In genomic region chr15:96419920-96420319, GRCm38 (mm10) we compare ENCODE assay signal across 22 mouse cellular contexts. TPM values are rescaled to one million over a fixed set of nuclear protein-coding genes. Genes with fewer than 3 reads are reported as not detected.
A peak's percentile ranks its signal among the peaks of the same experiment; 100 is the strongest.
DNase-seq lines count a peak whose midpoint lies in the region; ATAC-seq and TF ChIP-seq lines count a peak whose summit lies in the region.
"Had no signal": no experiment of that assay in that cellular context is flagged by ENCODE, and none has a peak within 500 bp of the region (broad histone marks: within the 10 kb centered on the region; RNA-seq: fewer than 3 reads in every experiment).

No protein-coding gene starts in this region.

- no peak overlapping the region for H3K9ac ChIP-seq in midbrain, embryonic 11.5 days (ENCODE audit: low read length)
- no peak overlapping the region for H3K9ac ChIP-seq in midbrain, embryonic 16.5 days (ENCODE audit: low read depth, low read length)
- H3K9ac ChIP-seq in limb, embryonic 11.5 days (ENCODE audit: low read length): no peak overlapping the region

- H3K27me3 ChIP-seq in heart, embryonic 10.5 days (ENCODE audit: insufficient read depth, poor library complexity, severe bottlenecking): no peaks in the 10 kb centered on the region
- H3K27me3 ChIP-seq in midbrain, embryonic 11.5 days (ENCODE audit: control insufficient read depth, insufficient read depth, low read length): no peaks in the 10 kb centered on the region
- no peaks in the 10 kb centered on the region for H3K27me3 ChIP-seq in midbrain, embryonic 16.5 days (ENCODE audit: control insufficient read depth, insufficient read depth, low read depth, low read length)
- no peaks in the 10 kb centered on the region for H3K27me3 ChIP-seq in limb, embryonic 10.5 days (ENCODE audit: low read depth, poor library complexity, severe bottlenecking)
- no peaks in the 10 kb centered on the region for H3K27me3 ChIP-seq in limb, embryonic 11.5 days (ENCODE audit: control insufficient read depth, insufficient read depth, low read length)
- H3K27me3 ChIP-seq in kidney, adult 2 months (replicated peaks; ENCODE audit: control insufficient read depth, insufficient read depth, low read length): no peaks in the 10 kb centered on the region
- H3K27me3 ChIP-seq: CH12.LX, Patski had no signal

- TF ChIP-seq POLR2A in kidney, adult 2 months (IDR thresholded peaks at IDR 0.05; ENCODE audit: low read depth, low read length): no peak

- H3K27ac ChIP-seq in heart, embryonic 10.5 days: no peak overlapping the region
- no peak overlapping the region for H3K27ac ChIP-seq in midbrain, embryonic 11.5 days (ENCODE audit: low read depth, low read length)
- H3K27ac ChIP-seq in midbrain, embryonic 16.5 days (ENCODE audit: low read length): no peak overlapping the region
- H3K27ac ChIP-seq in limb, embryonic 10.5 days: no peak overlapping the region
- no peak overlapping the region for H3K27ac ChIP-seq in limb, embryonic 11.5 days (replicated peaks; ENCODE audit: low read depth, low read length)
- H3K27ac ChIP-seq in kidney, adult 2 months (ENCODE audit: insufficient read depth, low read depth, low read length): no peak overlapping the region

- DNase-seq in heart, adult 11 months: peak; percentile 81
- DNase-seq in heart, embryonic 10.5 days (ENCODE audit: low spot score): no peak
- peak; percentile 60 for DNase-seq in midbrain, embryonic 11.5 days (ENCODE audit: low spot score, missing footprints)
- peak; percentile 28 for DNase-seq in limb, embryonic 10.5 days (ENCODE audit: low spot score)
- DNase-seq in limb, embryonic 11.5 days (ENCODE audit: low spot score): peak; percentile 14
- DNase-seq in kidney, adult 18-20 months: no peak
- no peak for DNase-seq in kidney, adult 2 months
- DNase-seq: adrenal gland, adult 2 months; adrenal gland, adult 8-10 months; adrenal gland, postnatal 10 days; adrenal gland, postnatal 14 days; adrenal gland, postnatal 25 days; adrenal gland, postnatal 36 days; B cell, adult 2 months; cerebellum, adult 11 months; cerebellum, adult 11-12 months had no signal

- WGBS in heart, embryonic 10.5 days: 92% methylated on average over 8 of the region's 8 CpGs
- WGBS in midbrain, embryonic 11.5 days: 95% methylated on average over 8 of the region's 8 CpGs
- WGBS in midbrain, embryonic 16.5 days: 97% methylated on average over 8 of the region's 8 CpGs
- WGBS in limb, embryonic 10.5 days: 94% methylated on average over 8 of the region's 8 CpGs
- 97% methylated on average over 8 of the region's 8 CpGs for WGBS in limb, embryonic 11.5 days
- WGBS in kidney, adult 2 months: 92% methylated on average over 8 of the region's 8 CpGs

- H3K4me2 ChIP-seq in midbrain, embryonic 11.5 days: no peak overlapping the region
- H3K4me2 ChIP-seq in midbrain, embryonic 16.5 days (ENCODE audit: low read length): no peak overlapping the region
- no peak overlapping the region for H3K4me2 ChIP-seq in limb, embryonic 11.5 days (ENCODE audit: low read depth, severe bottlenecking)

- H3K36me3 ChIP-seq in heart, embryonic 10.5 days: peaks cover 93% of the 10 kb centered on the region
- peaks cover 17% of the 10 kb centered on the region for H3K36me3 ChIP-seq in midbrain, embryonic 11.5 days (ENCODE audit: control insufficient read depth, insufficient read depth, low read length)
- H3K36me3 ChIP-seq in midbrain, embryonic 16.5 days (ENCODE audit: control insufficient read depth, insufficient read depth, low read length): peaks cover 30% of the 10 kb centered on the region
- H3K36me3 ChIP-seq in limb, embryonic 10.5 days: peaks cover 99% of the 10 kb centered on the region
- H3K36me3 ChIP-seq in limb, embryonic 11.5 days (ENCODE audit: control insufficient read depth, insufficient read depth, low read length): peaks cover 18% of the 10 kb centered on the region; the same call in 1 of the 2 replicates
- H3K36me3 ChIP-seq in kidney, adult 2 months (ENCODE audit: control insufficient read depth, insufficient read depth, low read length): peaks cover 18% of the 10 kb centered on the region

- H3K9me3 ChIP-seq in heart, embryonic 10.5 days: no peaks in the 10 kb centered on the region
- H3K9me3 ChIP-seq in midbrain, embryonic 11.5 days (ENCODE audit: control insufficient read depth, low read length): no peaks in the 10 kb centered on the region
- H3K9me3 ChIP-seq in midbrain, embryonic 16.5 days (replicated peaks; ENCODE audit: control insufficient read depth, low read length, poor library complexity, severe bottlenecking): no peaks in the 10 kb centered on the region
- no peaks in the 10 kb centered on the region for H3K9me3 ChIP-seq in limb, embryonic 10.5 days (replicated peaks)
- no peaks in the 10 kb centered on the region for H3K9me3 ChIP-seq in limb, embryonic 11.5 days (ENCODE audit: control insufficient read depth, low read length)
- H3K9me3 ChIP-seq: G1E had no signal

- TF ChIP-seq CTCF in kidney, adult 2 months (conservative IDR thresholded peaks at IDR 0.05; ENCODE audit: insufficient read depth, insufficient read length, low read depth, low read length): no peak

- no peaks in the 10 kb centered on the region for H3K4me1 ChIP-seq in heart, embryonic 10.5 days
- no peaks in the 10 kb centered on the region for H3K4me1 ChIP-seq in midbrain, embryonic 11.5 days (ENCODE audit: control insufficient read depth, insufficient read depth, low read length)
- H3K4me1 ChIP-seq in midbrain, embryonic 16.5 days (ENCODE audit: control insufficient read depth, insufficient read depth, low read length): no peaks in the 10 kb centered on the region
- no peaks in the 10 kb centered on the region for H3K4me1 ChIP-seq in limb, embryonic 10.5 days
- H3K4me1 ChIP-seq in limb, embryonic 11.5 days (ENCODE audit: control insufficient read depth, insufficient read depth, low read length): no peaks in the 10 kb centered on the region
- H3K4me1 ChIP-seq in kidney, adult 2 months (ENCODE audit: control insufficient read depth, insufficient read depth, low read length): no peaks in the 10 kb centered on the region

- no peak for ATAC-seq in midbrain, embryonic 11.5 days (ENCODE audit: low FRiP score)
- ATAC-seq in midbrain, embryonic 16.5 days: no peak
- ATAC-seq in limb, embryonic 11.5 days (ENCODE audit: insufficient number of reproducible peaks, low FRiP score, low TSS enrichment, low read depth): no peak
- ATAC-seq: activated CD4-positive, CD25-positive, alpha-beta regulatory T cell, adult 4 months; CD4-positive, CD25-positive, alpha-beta regulatory T cell, adult 4 months; Patski had no signal

- no peak overlapping the region for H3K4me3 ChIP-seq in heart, embryonic 10.5 days
- no peak overlapping the region for H3K4me3 ChIP-seq in midbrain, embryonic 11.5 days (ENCODE audit: low read depth, low read length)
- no peak overlapping the region for H3K4me3 ChIP-seq in midbrain, embryonic 16.5 days (ENCODE audit: low read depth, low read length)
- H3K4me3 ChIP-seq in limb, embryonic 10.5 days: no peak overlapping the region
- H3K4me3 ChIP-seq in limb, embryonic 11.5 days (ENCODE audit: low read depth, low read length): no peak overlapping the region
- H3K4me3 ChIP-seq in kidney, adult 2 months (ENCODE audit: insufficient read depth, low read depth, low read length): no peak overlapping the region

RNA-seq across cellular contexts. Expression of gene Scaf11, which starts 40.7 kb away (rescaled TPM):
- polyA plus RNA-seq in heart, embryonic 10.5 days (2016; fragmentation: Nextera tagmentation; extraction: Ambion mirVana): 77.2 and 93.0 TPM in 2 replicates
- polyA plus RNA-seq in midbrain, embryonic 11.5 days (2014; fragmentation: Nextera tagmentation; extraction: Ambion mirVana): 101 and 105 TPM in 2 replicates
- 39.1 and 44.9 TPM in 2 replicates for polyA plus RNA-seq in midbrain, embryonic 16.5 days (2015; fragmentation: Nextera tagmentation; extraction: Ambion mirVana)
- 119 and 125 TPM in 2 replicates for polyA plus RNA-seq in limb, embryonic 10.5 days (2016; fragmentation: Nextera tagmentation; extraction: Ambion mirVana)
- 138 and 149 TPM in 2 replicates for polyA plus RNA-seq in limb, embryonic 11.5 days (2014; fragmentation: Nextera tagmentation; extraction: Ambion mirVana)
- 20.5 and 22.0 TPM in 2 replicates for polyA plus RNA-seq in kidney, adult 2 months (2012; rRNA removed)

Comparison
In these comparisons a context has a peak if more than half of its experiments do, and no peak if none do; other contexts are left out.
1. DNase-seq: peak in heart, adult 11 months (single experiment), midbrain, embryonic 11.5 days (single experiment), limb, embryonic 10.5 days (single experiment) and limb, embryonic 11.5 days (single experiment); none in heart, embryonic 10.5 days (single experiment), kidney, adult 18-20 months (single experiment) and kidney, adult 2 months (single experiment).